Mouse (Mus musculus) heart, postnatal 25 days (tissue): ENCODE measurements around the gene Cbwd1. TPM values are rescaled to one million over a fixed set of nuclear protein-coding genes. Genes with fewer than 3 reads are reported as not detected.

Experiments used
- DNase-seq: peaks from one replicate; pipeline ENCODE4 v3.0.0; 2022; ENCODE audit warnings: low spot score
- intact Hi-C: fragments of 180-260 bp; cut with DNase I; formaldehyde crosslinking; loops from one replicate; pipeline ENCODE4 v1.15.1; 2025
- total RNA-seq, 2 experiments: library from RNA; stranded (reverse); gene quantifications; 2 replicates each; pipeline ENCODE4 v1.2.3; 2021

The Cbwd1 gene
- total RNA-seq, 2 experiments from 2014 or later: 7.8 to 10.2 TPM

DNA sequence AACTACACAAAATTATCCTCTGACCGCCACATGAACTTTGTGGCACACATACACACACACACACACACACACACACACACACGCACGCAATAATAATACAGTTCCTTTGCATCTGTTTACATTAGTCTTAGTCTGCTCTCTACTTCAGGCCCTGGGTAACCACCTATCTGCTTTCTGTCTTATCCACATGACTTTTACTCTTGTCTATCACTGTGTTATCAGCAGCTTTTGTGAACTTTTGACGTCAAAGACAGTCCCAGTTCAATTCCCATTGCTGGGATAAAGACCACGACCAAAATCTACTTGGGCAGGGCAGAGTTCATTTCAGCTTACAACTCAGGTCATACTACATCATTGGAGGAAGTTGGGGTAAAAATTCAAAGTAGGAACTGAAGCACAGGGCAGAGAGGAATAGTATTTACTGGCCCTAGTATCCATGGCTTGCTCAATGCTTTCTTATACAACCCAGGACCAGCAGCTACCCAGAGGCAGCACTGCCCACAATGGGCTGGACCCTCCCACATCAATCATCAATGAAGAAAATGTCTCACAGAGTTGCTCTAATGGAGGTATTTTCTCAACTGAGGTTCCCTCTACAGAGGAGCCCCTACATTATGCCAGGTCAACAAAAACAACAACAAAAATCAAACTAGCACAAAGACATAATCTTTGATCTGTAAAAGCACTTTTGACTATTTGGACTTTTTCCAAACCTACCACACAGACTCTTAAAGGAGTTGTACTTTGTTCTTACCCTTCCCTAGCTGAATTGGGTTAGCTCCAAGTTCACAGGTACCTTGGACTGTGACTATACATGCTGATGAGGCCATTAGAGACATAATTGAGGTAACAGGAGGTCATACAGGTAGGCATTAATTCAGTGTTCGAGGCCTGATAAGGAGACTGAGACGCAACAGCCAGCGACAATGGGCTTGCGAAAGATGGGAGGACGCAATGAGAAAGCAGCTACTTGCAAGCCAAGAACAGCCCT is 17.7 kb upstream of the Cbwd1 start:
- no peak for DNase-seq
- intact Hi-C loops: no loop called here

DNA sequence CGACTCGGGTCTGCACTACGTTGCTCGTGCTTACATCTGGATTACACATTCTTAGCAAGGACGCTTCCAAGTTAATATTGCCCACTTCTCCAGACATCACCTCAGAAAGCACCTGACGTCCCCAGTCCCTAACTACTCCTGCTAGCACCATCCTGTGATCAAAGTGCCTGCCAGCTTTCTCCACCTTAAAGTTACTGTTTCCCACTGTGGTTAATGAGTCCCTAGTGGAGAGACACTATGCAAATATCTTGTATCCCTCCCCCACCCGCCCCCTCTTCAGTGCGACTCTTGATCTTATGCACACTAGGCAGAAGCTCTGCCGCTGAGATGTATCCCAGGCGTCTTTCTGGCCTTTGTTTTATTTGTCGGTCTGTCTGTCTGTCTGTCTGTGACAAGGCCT is 16.6 kb upstream of the Cbwd1 start:
- intact Hi-C loops: no loop called here

DNA sequence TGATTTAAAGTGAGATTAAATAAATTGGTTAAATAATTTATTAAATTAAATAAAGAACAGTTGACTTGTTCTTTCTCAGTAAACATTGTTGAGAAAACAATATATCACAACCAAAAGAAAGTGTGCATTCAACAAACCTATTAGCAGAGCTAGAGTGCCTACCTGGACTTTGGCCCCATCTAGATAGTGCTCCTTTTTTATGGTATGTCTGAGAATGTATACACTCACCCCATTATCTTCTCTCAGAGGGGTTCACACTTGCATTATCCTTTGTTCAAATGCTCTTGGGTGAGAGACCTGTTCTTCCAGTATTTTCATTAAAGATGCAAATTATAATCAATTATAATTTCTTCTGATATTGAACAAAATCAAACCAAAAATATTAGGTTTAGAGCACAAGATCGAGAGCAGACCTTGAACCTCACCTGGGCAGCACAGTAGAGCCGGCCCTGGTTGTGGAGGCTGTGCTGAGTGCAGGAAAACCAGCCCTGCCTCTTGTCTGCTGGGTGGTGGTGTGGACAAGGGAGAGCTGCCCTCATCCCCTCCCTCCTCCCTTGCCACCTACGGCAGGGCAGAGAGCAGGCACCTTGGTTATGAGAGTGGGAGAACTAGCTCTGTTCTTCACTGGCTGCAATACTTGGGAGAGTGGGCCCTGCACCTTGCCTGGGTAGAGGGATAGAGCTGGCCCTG is 11.4 kb upstream of the Cbwd1 start:
- intact Hi-C loops: no loop called here
- no peak for DNase-seq

More for the DNA sequence above, 16.6 kb upstream of the Cbwd1 start:
- DNase-seq: no peak

DNA sequence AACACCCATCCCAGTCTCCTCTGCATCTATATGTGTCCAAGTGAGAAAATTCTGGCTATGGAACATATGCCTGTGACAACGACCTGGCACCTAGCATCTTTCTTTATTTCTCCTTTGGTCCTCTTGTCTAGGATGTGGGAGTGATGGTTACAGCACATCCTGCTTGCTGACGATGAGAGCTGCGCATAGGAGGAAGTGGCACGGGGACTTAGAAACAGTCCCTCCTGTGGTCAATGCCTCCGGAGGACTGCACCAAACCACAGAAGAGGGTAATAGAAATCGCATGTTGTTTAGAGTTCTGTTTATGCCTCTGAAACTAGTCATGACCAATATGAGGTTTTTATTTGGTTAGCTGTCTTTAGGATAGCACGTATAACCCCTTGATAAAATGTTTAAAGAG is 9.9 kb upstream of the Cbwd1 start:
- DNase-seq: no peak
- intact Hi-C loops: no loop called here

DNA sequence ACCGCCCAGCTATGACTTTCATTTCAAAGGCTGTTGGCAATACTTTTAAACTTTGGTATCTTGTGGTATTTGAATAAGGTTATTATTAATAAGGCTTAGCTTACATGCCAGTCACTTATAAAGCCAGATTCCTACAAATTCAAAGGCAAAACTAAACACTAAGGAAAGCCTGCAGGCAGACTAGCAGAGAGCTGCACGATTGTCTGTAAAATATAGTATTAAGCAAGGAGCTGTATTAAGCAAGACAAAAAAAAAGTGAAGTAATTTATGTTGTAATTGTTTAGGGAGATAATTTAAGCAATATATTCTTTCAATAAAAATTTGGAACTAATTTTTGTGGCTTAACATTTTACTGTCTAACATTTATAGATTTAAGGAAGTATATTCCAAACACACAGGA is 5.5 kb upstream of the Cbwd1 start:
- no peak for DNase-seq
- intact Hi-C loops: no loop called here

DNA sequence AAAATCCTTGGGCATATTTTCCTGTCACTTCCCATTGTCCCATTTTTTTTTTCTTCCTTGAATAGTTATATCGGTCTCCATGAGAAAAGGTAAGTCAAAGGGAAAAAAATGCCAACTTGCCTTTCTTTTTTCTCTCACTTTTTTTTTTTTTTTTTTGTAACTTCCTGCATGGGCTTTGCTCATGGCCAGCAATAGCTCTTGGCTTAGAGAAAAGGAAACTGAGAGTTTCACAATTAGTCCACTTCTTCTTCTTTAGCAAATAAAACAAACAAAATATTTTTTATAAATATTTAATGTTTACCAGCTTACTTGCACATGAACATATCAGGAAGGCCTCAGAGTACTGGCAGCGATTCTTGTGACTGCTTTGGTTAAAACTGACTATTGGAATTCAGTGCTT is 4.8 kb upstream of the Cbwd1 start:
- intact Hi-C loops: no loop called here
- no peak for DNase-seq

DNA sequence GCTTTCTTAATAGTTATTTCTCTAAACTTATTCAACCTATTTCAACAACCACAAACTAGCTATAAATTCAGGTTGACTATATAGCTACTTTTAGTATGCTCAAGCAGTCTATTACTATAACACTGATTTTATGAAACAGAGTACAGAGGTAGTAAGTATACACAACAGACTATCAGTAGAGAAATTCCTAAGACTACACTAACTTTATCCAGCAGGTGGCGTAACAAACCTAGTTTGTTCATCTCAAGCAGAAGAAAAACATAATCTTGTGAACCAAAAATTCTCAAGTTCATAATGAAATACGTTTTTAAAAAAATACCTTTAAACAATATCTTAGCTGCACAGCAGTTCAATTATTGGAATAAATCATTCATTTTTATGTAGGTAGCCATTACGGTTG is 2.9 kb downstream of the Cbwd1 start:
- no peak for DNase-seq
- intact Hi-C loops: loop anchor here (2.0 to 10.0 kb wide), 2 partner anchors 146 to 382 kb away; no protein-coding TSS in a partner anchor

DNA sequence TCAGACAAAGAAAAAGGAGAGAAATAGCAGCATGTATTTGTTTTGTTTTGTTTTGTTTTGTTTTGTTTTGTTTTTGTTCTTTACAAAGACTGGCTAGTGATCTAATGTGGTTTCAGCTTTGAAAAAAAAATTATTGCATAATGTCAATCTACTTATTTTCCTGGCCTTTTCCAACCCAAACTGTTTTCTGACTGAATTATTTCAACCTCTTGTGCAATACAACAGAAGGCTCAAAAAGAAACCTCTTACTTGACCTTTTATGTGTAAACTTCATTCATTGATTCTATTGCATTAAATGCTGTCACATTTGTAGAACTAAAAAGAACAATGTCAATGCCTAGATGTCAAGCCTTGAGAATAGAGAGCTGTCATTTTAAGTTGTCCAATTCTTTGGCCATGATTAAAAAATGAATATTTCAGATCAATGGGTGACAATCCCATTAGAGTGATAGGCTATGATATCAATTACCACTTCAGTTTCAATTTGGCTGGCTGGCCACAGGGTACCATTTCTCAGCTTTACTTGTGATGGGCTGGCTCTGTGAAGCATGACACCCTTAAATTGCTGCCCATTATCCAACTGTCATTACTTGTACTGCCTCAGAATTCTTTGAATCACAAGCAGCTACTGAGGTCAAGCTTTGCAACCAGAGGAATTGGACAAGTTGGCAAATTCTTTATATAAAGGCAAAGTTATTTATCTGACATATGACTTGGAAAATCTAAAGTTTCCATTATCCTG is 15.7 kb downstream of the Cbwd1 start:
- intact Hi-C loops: no loop called here
- DNase-seq: no peak

DNA sequence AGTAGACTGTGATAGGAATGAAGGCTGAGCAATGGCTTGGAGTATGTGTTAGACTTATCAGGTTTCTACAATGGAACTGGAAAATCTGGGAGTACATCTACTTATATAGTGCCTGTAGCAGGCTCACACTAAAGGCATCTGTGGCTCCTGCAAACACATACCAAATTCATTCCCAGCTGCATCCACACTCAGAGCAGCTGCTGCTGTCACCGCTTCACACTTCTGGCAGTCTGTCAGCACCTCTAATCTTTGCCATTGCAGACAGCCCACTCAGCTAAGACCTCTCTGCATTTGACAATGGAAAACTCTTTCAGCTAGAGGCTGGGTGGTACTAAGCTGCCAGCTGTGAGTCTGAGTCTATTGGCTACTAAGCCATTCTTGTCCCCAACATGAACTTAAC is 24.3 kb downstream of the Cbwd1 start:
- DNase-seq: no peak

DNA sequence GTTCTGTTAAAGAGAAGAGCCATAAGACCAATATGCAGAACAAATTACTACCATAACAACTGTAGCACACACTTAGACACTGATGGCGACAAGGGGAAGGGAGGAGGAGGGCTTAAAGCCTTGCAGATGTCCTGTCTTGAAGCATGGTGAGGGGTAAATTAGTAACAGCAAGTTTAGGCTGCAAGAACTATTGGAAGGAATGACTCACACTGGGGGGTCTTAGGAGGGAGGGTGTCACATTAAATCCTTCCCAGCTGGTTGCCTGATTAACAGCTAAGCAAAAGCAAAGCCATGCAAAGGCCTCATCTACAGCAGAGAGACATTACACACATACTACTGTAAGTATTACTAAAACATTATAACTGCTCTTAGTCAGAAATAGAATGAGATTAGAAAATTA is 32.4 kb downstream of the Cbwd1 start:
- intact Hi-C loops: no loop called here
- DNase-seq: no peak

More for the DNA sequence above, 24.3 kb downstream of the Cbwd1 start:
- intact Hi-C loops: no loop called here

DNA sequence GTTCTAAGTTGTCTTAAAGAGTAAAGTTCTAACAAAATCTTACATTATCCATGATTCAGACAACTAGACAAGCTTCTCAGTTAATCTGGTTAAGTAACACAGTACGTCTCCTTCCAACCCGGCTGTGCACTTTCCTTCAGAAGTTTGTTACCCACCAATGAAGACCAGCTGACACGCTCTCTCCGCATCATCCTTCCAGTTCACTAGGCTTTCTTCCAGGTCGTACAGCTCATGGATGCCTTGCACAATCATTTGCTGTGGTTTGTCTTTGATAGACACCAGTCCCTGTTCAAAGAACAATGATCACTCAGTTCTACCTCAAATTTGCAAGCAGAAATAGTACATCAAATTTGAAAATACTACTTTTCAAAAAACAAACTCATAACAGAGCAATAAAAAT is 40.5 kb downstream of the Cbwd1 start:
- intact Hi-C loops: no loop called here

DNA sequence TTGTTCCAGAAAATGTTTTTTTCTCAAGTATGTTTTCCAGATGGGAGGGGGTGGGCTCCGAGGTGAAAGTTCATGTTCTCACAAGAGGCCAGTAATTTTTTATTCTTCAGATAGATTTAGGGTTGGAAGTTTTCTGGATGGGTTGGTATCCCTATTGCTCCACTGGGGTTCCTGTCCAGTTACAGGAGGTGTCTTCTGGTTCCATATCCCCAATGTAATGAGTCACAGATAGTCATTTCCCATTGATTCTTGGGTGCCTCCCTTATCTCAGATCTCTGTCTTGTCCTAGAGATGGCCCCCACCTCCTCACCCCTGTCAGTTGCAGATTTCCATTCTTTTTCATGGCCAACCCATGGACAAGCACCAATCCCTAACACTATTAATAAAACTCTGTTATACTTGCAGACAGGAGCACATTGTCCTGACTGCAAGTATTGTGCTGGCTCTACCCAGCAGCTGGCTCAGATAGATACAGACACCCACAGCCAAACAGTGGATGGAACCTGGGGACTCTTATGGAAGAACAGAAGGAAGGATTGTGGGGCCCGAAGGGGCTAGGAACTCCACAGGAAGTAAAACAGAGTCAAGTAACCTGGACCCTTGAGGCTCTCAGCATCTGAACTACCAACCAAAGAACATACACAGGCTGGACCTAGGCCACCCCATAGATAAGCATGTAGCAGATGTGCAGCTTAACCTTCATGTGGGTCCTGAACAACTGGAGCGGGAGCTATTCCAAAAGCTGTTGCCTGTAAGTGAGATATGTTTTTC is 52.8 kb downstream of the Cbwd1 start:
- DNase-seq: no peak
- intact Hi-C loops: no loop called here

More for the DNA sequence above, 40.5 kb downstream of the Cbwd1 start:
- DNase-seq: no peak

DNA sequence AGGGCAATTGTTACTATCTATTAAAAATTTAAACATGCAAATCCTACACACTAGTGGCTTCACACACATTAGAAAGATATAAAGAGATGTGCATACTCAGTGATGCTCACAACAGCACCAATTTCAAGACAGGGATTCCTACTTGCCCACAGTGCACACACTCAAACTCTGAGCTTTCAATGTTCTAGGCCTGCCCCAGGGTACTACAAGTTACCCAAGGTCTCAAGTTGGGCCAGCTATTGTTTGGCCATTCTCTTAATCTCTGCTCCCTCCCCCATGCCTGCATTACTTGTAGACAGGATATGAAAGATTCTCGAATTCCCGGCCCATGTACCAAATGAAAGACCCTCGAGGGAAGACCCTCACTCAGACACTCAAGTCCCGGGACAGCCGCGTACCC is 53.8 kb downstream of the Cbwd1 start:
- no peak for DNase-seq
- intact Hi-C loops: no loop called here

DNA sequence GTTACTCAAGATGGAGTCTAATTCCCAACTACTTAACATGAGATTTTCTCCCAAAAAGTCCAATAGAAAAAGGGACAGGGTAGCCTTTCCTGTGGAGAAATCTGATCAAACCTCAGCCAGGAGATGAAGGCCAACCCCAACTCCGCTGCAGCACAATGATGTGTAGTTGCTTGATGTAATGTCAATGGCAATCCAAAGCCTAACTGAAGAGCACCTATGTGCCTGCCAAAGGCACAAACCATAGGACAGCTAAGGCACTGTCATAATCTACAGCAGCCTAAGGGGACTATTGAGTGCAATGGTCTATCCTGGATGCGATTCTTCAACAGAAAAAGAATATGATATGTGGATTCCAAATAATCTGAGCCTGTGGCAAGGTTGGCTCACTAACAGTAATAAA is 58.6 kb downstream of the Cbwd1 start:
- intact Hi-C loops: no loop called here
- no peak for DNase-seq

DNA sequence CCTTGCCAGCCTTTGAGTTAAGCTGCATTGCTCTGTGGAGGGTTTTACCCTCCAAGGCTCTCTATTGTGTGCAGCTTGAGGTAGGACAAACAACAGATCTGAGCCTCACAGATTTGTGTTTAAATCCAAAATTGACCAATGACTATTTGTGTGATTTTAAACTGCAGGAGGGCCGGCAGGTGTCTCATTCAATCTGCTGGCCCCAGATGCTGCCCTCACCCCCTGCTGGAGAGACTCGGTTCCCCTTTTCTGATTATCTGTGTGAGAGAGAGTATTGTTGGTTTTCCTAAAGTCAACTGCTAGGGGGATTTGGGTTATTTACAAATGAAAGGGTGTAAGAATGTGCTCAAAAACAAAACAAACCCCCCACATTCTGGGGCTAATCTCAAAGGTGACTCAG is 59.2 kb downstream of the Cbwd1 start:
- intact Hi-C loops: no loop called here
- DNase-seq: no peak

DNA sequence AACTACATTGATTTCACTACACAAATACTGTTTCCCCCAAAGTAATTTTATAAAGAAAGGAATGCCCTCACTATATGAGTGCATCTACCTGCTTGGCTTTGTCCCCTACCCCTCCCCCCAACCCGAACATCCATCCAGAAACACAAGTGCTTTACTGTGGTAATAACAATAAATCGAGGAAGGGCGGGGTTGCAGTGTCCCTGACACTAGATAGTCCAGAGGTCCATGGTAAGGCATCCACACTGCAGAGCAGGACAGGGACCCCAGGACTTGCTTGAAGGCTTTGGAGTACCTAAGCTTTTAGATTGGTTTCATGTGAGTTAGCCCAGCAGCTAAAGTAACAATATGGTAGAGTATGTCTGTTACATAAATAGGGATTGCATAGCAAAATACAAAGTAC is 59.7 kb downstream of the Cbwd1 start:
- no peak for DNase-seq
- intact Hi-C loops: no loop called here

DNA sequence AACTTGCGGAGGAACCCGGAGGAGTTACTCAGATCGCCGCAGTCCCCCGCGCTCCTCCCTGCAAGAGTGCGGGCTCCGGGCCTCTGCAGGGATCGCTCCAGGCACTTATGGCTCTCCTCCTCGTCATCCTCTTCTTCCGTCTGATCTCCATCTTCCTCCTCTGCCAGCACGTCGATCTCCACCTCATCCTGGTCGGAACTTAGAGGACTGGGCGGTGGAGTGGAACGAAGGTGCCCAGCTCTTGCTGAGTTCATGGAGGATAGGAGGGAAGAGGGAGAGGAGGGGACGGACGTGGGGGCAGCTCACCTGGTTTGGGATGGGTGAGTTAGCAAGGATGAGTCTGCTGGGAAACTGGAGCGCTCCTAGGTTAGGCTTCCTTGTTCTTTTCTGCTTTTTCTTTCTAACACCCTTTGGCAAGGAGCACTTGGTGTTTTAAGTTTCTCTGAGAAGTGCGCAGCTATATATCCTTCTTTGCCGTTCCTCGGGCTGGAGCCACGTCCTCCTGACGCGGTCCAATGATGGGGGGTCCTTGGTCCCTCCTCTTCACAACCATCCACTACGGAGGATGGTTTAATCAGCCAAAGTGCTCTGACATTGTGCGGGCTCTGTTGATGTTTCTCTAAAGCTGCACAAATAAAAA is 60.7 kb downstream of the Cbwd1 start, which contains the start of gene Foxd4:
Foxd4 (minus strand) TSS at position 617 of the 640 bp plus-strand sequence.
- intact Hi-C loops: no loop called here
- no peak for DNase-seq

DNA sequence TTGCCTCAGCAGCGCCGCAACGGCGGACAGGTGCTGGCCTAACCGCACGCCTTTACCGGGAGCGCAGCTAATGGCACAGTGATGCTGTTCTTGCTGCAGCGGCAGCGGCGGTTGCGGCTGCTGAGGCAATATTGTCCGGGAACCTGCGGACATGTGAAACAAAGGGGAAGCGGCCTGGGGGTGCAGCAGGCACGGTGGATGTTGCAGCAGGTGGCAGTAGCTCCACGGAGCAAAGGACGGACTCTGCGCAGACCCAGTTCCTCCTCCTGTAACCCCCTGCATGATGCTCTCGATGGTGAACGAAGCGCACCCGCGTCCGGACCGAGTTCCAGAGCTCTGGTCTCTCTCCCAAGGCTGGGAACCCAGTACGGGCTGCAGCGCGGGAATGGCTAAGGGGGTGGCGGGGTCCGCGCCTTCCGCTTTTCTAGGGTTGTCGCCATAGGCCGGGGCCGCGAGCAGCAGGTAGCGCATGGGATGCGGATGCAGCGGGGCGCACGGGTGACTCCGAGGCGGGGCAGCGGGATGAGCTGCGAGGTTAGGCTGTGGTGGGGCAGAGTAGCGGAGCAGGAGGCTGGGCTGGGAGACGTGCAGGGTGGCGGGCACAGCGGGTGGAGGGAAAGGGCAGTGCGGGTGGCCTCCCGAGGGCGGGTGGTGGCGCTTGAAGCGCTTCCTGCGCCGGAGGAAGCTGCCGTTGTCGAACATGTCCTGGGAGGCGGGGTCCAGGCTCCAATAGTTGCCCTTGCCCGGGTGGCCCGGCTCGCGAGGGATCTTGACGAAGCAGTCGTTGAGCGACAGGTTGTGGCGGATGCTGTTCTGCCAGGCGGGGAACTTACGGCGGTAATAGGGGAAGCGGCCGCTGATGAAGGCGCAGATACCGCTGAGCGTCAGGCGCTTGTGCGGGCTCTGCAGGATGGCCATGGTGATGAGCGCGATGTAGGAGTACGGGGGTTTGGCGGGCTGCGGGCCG is 61.5 kb downstream of the Cbwd1 start:
- no peak for DNase-seq
- intact Hi-C loops: no loop called here
